Mouse (Mus musculus) left cerebral cortex, postnatal 25 days (tissue): ENCODE results near the gene Itga11. TPM values are rescaled to one million over a fixed set of nuclear protein-coding genes. Genes with fewer than 3 reads are reported as not detected.
"Not testable (repeated sequence)": the region's sequence is repeated elsewhere in the genome, so short reads cannot be mapped to it uniquely, and the experiment has no call there.

Source experiments
- DNase-seq, 2 experiments: peaks; one replicate each; pipeline ENCODE4 v3.0.0; 2022; ENCODE audit warnings: low spot score in 2 of 2, mixed read lengths in 1 of 2
- intact Hi-C: fragments of 180-260 bp; cut with DNase I; formaldehyde crosslinking; loops from one replicate; pipeline ENCODE4 v1.15.1; 2025
- total RNA-seq, 2 experiments: library from RNA; stranded (reverse); gene quantifications; 2 replicates each; pipeline ENCODE4 v1.2.3; 2021

Gene Itga11
- total RNA-seq, 2 experiments from 2014 or later: 2.1 to 3.3 TPM

GRCm38 (mm10) chr9:62810543-62811515 is 133.2 kb downstream of the Itga11 start:
- DNase-seq: peak; percentile 39 to 42
- intact Hi-C loops: no loop called here

DNA sequence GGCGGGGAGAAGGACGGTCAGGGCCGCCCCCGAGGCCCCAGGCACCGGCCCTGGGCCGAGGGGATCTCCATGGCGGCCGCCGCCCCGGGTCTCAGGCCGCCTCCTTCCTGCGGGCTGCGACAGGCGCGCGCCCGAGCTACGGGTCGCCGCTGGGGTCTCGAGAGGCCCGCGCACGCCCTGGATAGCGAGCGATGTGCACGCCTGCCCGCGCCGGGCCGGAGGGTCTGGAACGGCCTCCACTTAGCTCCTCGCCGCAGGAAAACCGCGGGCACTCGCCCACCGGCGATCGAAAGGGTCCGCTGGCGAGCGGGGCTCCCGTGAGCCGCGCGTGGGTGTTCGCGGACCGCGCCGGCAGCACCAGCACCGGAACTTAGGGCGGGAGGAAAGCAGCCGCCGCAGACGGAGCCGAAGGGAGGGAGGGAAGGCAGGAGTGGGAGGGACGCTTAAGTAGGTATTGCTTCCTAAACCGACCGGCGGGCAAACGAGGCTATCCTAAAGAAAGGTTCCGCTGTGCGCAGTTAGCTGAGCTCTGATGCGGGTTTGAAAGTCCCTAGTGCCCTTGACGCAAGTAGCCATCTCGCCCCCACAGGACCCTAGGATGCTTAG is 134.0 kb downstream of the Itga11 start, which contains the start of gene Fem1b:
Gene Fem1b, minus strand, starts transcription at position 419 of the 606 bp plus-strand sequence.
- intact Hi-C loops: no loop called here

GRCm38 (mm10) chr9:62812216-62813049 is 134.8 kb downstream of the Itga11 start:
- intact Hi-C loops: no loop called here
- DNase-seq: no peak

More for the DNA sequence above, 134.0 kb downstream of the Itga11 start, which contains the start of gene Fem1b:
- peak; percentile 90 to 93 for DNase-seq

- DNase-seq: no peak
- intact Hi-C loops: no loop called here
Measured at GRCm38 (mm10) chr9:62814751-62815150, 137.1 kb downstream of the Itga11 start.

GRCm38 (mm10) chr9:62816323-62817098 is 138.9 kb downstream of the Itga11 start:
- no peak for DNase-seq
- intact Hi-C loops: no loop called here

DNA sequence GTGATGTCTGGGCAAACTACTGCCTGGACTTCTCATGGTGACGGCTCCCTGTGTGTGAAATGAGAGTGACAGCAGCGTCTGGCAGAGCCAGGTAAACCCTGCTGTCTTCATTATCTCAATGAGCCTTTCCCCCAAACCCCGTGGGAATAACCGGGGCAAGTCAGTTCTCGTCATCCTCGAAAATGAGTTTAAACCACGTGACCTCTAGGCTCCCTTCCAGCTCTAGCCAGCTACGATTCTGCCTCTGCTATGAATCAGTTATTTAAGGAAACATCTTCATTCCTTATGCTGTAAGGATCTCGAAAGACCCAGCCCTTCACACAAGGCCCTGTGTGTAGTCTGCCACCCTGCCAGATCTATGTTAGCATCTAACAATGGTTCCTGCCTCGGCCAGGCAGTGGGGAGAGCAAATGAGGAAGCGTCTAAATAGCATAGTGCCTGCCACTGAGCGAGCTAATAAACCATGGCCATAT is 139.5 kb downstream of the Itga11 start:
- intact Hi-C loops: no loop called here
- DNase-seq: peak; percentile 37 to 72

GRCm38 (mm10) chr9:62817828-62818614 is 140.4 kb downstream of the Itga11 start:
- DNase-seq: no peak
- intact Hi-C loops: no loop called here

GRCm38 (mm10) chr9:62819494-62819893 is 141.9 kb downstream of the Itga11 start:
- intact Hi-C loops: no loop called here

GRCm38 (mm10) chr9:62819910-62820309 is 142.3 kb downstream of the Itga11 start:
- intact Hi-C loops, DNase-seq: not testable (repeated sequence)

More at GRCm38 (mm10) chr9:62819494-62819893, 141.9 kb downstream of the Itga11 start:
- no peak for DNase-seq

DNA sequence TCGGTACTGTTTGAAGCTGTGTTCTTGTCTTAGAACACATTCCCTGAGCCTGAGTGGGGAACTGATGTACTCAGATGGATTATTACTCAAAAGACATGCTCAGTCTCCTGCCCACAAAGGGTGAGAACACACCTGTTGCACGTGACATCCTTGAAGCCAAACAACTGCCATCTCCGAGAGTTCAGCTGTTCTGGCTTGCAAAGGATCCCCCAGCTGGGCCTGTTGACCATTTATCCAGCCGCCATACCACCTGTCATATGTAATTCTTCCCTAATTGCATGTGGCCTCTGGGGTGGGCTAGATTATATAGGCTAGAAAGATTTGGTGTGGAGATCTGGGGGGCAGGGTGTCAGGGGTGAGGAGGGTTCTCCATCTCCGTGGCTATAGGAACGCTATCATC is 143.2 kb downstream of the Itga11 start:
- no peak for DNase-seq
- intact Hi-C loops: no loop called here

GRCm38 (mm10) chr9:62821811-62822210 is 144.2 kb downstream of the Itga11 start:
- intact Hi-C loops: no loop called here
- no peak for DNase-seq

DNA sequence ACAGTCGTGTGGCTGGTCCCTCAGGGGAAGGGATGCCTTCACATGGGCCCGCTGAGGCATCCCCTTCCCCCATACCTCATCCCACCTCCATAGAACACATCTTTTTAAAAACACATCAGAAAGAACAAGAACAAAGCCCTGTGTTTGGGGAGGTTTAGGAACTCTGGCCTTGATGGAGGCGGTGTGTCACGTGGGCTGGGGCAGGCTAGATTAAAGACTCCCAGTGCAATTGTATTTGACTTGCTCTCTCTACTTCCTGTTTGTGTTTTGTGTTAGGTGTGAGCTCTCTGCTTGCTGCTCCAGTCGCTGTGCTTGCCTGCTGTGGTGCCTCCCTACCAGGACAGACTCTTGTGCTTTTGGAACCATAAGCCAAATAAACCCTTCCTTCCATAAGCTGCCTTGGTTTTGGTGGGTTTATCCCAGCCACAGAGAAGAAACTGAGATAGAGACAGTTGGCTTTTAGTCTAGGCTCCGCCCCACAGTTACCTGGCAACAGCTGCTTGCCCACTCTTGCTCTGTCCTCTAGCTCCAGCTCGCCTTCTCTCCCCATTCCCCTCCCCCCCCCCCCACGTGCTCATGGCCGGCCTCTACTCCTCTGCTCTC is 148.3 kb downstream of the Itga11 start:
- no peak for DNase-seq
- intact Hi-C loops: loop anchor here (2.0 kb wide), 1 partner anchor 541 kb away; no protein-coding TSS in a partner anchor

DNA sequence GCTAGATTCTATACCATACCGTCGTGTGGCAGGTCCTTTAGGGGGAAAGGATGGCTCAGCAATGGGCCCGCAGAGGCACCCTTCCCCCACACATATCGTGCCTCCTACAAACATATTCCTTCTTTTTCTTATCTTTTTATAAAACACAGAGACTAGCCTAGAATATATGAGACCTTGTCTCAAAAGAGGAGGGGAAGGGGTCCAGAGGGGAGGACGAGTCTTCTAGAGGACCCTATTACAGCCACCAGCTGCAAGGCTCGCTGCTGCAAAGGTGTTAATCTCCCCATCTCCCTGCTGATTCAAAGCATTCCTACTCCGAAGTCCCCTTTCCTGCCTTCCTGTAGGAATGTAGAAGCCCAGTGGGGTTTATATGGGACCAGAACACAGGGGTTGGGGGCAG is 148.8 kb downstream of the Itga11 start:
- intact Hi-C loops: loop anchor here (2.0 kb wide), 1 partner anchor 542 kb away; no protein-coding TSS in a partner anchor
- no peak for DNase-seq

- intact Hi-C loops: loop anchor here (2.0 kb wide), 2 partner anchors 45 to 543 kb away; no protein-coding TSS in a partner anchor
Measured at GRCm38 (mm10) chr9:62827939-62828652, 150.5 kb downstream of the Itga11 start.

DNA sequence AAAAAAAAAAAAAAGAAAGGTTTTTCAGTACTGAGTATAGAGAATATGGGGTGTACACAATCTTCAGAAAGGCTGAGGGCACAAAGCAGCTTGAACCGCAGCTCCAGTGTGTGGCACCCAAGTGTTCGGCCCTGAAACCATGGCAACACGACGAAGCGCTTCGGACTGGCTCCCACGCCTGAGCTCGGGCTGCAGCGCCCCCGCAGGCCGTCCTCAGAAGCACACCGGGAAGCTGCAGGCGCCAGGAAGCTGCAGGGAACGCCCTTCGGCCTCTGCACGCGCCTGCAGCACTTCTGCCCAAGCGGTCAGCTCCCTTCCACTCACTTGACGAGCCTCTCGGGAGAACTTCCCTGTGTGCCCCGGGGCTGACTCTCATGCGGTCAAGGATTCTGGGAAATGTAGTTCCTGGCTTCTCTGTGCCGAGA is 151.0 kb downstream of the Itga11 start:
- DNase-seq: peak; percentile 92 to 97
- intact Hi-C loops: loop anchor here (2.0 kb wide), 1 partner anchor 46 kb away; no protein-coding TSS in a partner anchor

More at GRCm38 (mm10) chr9:62827939-62828652, 150.5 kb downstream of the Itga11 start:
- DNase-seq: peak; percentile 28 to 60

GRCm38 (mm10) chr9:62829877-62830276 is 152.3 kb downstream of the Itga11 start:
- intact Hi-C loops: loop anchor here (2.0 kb wide), 1 partner anchor 47 kb away; no protein-coding TSS in a partner anchor
- DNase-seq: no peak
